ENCODE assay signal across 12 mouse cellular contexts in genomic region chr4:58077950-58078349, GRCm38 (mm10).
DNase-seq lines count a peak whose midpoint lies in the region; ATAC-seq and TF ChIP-seq lines count a peak whose summit lies in the region.
"Had no signal": no experiment of that assay in that cellular context is flagged by ENCODE, and none has a peak within 500 bp of the region (broad histone marks: within the 10 kb centered on the region; RNA-seq: fewer than 3 reads in every experiment).

No protein-coding gene starts in this region.

- intact Hi-C loops in left cerebral cortex, postnatal 14 days (cut with DNase I), result loop anchor here (5.0 to 10.0 kb wide), 2 partner anchors 86 to 123 kb away; partner anchors contain the start of gene Txn1
- intact Hi-C loops in heart, postnatal 14 days (cut with DNase I), result loop anchor here (5.0 kb wide), 2 partner anchors 121 to 411 kb away; partner anchors contain the start of gene Txn1

- TF ChIP-seq POLR2A in brain, embryonic 14.5 days (IDR thresholded peaks at IDR 0.05; ENCODE audit: borderline replicate concordance, extremely low read depth, insufficient read depth, insufficient read length, poor library complexity, severe bottlenecking), result no peak

- DNase-seq in frontal cortex, postnatal 25 days (ENCODE audit: low spot score in 2 of 2), result no peak
- peak; percentile 28 to 43 for DNase-seq in left cerebral cortex, postnatal 14 days (ENCODE audit: low spot score in 2 of 2)
- no peak for DNase-seq in left cerebral cortex, adult 8-10 months (ENCODE audit: low spot score in 2 of 2)
- DNase-seq in brain, embryonic 14.5 days (ENCODE audit: low read depth), result peak; percentile 42
- peak; percentile 52 for DNase-seq in large intestine, adult 2 months (ENCODE audit: low read depth, low spot score)
- DNase-seq in neural tube, embryonic 10.5 days (ENCODE audit: extremely low spot score, low spot score), result no peak
- no peak for DNase-seq in heart, postnatal 14 days
- DNase-seq: heart, adult 18-20 months; thymus, adult 18-20 months had no signal

- peak; percentile 67 for ATAC-seq in frontal cortex, adult (ENCODE audit: low TSS enrichment)
- ATAC-seq: activated CD4-positive, CD25-positive, alpha-beta regulatory T cell, adult 4 months; inflammation-experienced regulatory T-cells, adult 6 months had no signal

- 24% methylated on average over 6 of the region's 6 CpGs for WGBS in large intestine, adult 2 months

- no peak for TF ChIP-seq CTCF in brain, embryonic 14.5 days (IDR thresholded peaks at IDR 0.05; ENCODE audit: borderline replicate concordance, extremely low read depth, insufficient read depth, insufficient read length)

Comparison
In these comparisons a context has a peak if more than half of its experiments do, and no peak if none do; other contexts are left out.
1. DNase-seq: peak in left cerebral cortex, postnatal 14 days (2 of 2), brain, embryonic 14.5 days (single experiment) and large intestine, adult 2 months (single experiment); none in frontal cortex, postnatal 25 days (0 of 2), left cerebral cortex, adult 8-10 months (0 of 2), neural tube, embryonic 10.5 days (single experiment) and heart, postnatal 14 days (0 of 2).